Mouse (Mus musculus): ENCODE results near the gene Pycard.
A peak's percentile ranks its signal among the peaks of the same experiment; 100 is the strongest.
"Not testable (repeated sequence)": the region's sequence is repeated elsewhere in the genome, so short reads cannot be mapped to it uniquely, and the experiment has no call there.

The Pycard gene

GRCm38 (mm10) chr7:128003688-128004087, 10.0 kb upstream of the Pycard start, which contains the start of gene Trim72:
Trim72 (plus strand) TSS chr7:128003949.
- DNase-seq (ENCODE audit: inconsistent ontology term), result no peak

DNA sequence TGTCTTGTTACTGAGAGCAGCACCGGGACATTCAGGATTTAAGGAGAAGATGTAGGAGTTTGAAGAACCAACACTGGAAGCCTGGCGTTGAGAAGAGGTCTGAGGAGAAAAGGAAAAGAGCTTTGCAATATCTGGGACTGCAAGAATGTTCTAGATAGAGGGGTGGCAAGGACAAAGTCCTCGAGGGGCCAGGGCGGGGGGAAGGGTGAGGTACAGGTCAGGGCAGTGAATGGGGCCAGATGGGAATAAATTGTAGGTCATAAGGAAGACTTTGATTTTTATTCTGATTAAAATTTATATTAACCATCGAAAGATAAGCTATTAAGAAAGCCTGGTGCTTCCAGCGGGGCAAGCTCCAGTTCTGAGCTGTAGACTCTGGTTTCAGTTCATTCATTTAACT, 9.4 kb upstream of the Pycard start:
- DNase-seq (ENCODE audit: inconsistent ontology term), result no peak

GRCm38 (mm10) chr7:128000068-128000950, 6.6 kb upstream of the Pycard start:
- no peak for DNase-seq (ENCODE audit: inconsistent ontology term)

DNA sequence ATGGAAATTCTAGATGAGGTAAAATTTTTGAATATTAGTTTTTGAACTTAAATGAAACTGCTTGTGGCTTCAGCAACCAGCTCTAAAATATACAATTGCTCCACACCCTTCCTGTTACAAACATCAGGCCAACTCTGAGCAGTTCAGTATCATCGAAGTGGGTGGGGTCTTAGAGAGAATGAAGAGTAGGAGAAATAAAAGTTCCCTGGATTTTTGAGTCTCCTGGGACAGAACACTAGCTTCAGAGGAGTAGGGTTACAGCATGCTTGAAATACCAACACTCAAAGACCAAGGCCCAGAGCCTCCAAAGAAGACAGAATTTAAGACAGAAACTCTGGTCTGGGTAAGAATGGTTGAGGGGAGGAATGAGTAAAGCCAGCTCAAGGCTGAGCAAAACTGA, 5.8 kb upstream of the Pycard start:
- no peak for DNase-seq (ENCODE audit: inconsistent ontology term)

DNA sequence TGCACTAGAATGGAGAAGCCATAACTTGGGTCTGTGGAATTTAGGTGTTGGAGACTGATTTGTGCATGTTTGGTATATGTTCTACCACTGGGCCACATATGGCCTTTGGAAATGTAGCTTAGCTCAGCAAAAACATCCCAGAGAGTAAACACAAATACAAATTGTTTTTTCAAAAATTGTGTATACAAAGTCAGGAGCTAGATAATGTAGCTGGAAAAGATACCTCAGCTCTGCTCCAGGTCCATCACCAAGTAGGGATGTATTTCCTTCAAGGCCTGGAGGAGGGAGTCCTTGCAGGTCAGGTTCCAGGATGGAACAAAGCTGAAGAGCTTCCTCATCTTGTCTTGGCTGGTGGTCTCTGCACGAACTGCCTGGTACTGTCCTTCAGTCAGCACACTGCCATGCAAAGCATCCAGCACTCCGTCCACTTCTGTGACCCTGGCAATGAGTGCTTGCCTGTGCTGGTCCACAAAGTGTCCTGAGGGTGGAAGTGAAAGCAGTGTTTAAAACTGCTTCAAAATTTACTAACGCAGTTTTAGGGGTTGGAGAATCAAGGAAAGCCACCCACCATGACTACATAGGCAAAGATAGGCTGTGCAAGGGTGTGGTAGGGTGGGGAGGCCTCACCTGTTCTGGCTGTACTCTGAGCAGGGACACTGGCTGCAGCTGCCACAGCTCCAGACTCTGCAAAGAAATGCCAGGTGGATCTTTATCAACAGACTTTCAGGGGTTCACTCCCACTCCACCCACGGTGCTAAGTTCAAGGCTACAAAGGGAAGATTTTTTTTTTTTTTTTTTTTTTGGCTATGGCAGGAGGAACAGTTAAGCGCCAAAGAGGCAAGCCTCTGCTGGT, 953 bp downstream of the Pycard start:
- DNase-seq (ENCODE audit: inconsistent ontology term), result no peak

DNA sequence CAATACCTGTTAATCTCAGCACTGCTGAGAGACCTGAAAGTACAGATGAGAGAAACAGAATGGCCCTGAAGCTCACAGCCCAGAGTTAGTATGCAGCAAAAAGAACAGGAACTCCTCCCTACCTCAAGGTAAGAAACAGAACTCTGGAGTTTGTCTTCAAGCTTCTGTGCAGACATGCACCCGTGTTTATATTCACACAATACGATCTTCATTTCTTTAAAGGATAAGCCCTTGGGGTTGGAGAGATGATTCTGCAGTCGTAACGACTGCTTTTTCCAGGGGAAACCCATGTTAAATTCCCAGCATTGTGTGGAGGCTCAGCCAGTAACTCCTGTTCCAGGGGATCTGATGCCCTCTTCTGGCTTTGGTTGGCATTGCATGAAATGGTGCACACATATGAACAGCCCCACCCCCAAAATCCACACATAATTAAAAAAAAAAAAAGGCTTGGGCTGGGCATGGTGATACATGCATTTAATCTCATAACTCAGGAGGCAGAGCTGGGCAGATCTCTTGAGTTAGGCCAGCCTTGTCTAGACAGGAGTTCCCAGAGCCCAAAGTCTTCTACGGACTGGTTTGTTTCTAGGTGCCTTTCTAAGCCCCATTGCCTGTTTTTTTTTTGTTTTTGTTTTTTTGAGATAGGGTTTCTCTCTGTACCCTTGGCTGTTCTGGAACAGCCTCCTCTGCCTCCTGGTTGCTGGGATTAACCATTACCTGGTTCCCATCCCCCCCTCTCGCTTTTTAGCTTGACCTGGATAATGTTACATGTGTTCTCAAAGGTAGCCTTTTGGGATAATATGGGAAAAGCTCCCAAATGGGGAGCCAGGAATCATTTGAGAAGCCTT, 1.8 kb downstream of the Pycard start:
- peak; percentile 42 for DNase-seq (ENCODE audit: inconsistent ontology term)

- DNase-seq (ENCODE audit: inconsistent ontology term), result no peak
Measured at GRCm38 (mm10) chr7:127988904-127989303, 4.8 kb downstream of the Pycard start.

DNA sequence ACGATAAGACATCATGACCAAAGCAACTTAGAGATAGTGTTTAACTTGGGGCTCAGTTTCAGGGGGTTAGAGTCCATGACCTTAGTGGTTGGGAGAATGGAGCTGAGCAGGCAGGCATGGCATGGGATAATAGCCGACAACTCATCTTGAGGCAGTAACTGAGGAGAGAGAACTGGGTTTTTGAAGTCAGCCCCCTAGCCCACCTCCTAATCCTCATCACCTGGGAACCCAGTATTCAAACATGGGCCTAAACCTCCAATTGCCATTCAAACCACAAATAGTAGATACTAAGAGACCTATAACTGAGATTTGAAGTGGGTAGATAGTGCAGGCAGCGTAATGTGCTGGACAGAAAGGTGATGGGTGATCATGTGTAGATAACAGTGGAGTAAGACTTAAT, 13.1 kb downstream of the Pycard start:
- no peak for DNase-seq (ENCODE audit: inconsistent ontology term)

DNA sequence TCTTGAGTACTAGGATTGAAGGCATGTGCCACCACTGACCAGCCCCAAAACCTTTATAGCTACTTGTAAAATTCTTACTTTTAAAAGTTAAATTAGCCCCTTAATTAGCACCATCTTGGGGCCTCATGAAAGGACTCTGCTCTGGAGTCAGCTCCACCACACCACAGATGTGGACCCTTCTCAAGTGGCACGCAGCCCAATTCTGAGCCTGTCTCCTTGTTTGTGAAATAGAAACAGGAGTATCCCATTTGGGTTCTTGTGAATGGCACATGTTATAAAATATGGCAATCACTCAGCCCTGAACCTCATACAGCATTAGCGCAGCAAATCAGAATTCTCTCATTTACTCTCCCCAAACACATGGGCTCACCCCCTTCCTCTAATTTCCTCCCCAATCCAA, 14.8 kb downstream of the Pycard start:
- DNase-seq (ENCODE audit: inconsistent ontology term), result no peak

DNA sequence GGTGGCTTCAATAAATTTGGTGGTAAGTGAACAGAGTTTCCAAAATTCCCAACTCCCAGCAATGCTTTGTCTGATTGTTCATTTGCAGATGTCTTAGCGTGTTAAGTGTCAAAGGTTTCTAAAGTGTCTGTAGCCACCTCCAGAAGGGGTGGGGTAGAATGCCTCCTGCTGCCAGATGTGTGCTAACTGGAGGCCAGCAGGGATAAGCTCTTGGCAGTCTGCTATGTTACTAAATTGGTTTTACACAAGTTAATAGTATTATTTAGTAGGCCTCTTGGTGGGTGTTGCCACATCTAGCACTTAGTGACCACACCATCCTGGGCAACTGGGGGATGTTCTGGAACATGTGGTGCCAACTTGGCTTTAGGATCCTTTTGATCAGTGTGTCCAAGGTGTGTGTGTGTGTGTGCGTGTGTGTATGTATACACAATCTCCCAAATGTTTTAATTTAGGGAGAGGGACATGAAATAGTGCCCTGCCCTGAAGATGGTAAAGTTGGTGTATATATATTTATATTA, 19.2 kb downstream of the Pycard start:
- no peak for DNase-seq (ENCODE audit: inconsistent ontology term)

- DNase-seq (ENCODE audit: inconsistent ontology term), result peak; percentile 91
Measured at GRCm38 (mm10) chr7:127967922-127968828, 25.5 kb downstream of the Pycard start.

- peak; percentile 97 for DNase-seq (ENCODE audit: inconsistent ontology term)
Measured at GRCm38 (mm10) chr7:127967004-127967921, 26.4 kb downstream of the Pycard start, which contains the start of gene Fus. Fus (plus strand) TSS chr7:127967457.

DNA sequence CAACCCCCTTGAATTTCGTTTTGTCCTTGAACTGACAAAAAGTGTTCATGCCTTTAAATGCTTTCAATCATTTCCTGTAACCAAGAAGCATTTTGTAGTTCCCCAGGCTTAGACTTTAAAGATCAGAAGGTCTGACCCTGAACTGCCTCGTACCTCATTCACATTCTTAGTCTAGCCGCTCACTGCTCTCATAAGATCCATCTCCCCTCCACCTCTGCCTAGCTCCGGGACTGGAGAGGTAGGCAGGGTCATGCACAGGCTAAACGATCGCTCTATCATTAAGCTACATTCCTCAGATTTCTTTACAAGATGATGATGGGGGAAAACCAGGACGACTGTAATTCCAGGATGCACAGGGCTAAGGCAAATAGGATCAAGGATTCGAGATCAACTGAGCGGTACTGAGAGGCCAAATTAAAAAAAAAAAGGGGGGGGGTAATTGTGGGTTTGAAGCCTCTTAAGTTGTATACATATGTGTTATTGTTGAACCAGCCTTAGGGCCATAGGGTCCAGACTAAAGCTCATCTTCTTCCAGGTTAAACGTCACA, 27.2 kb downstream of the Pycard start:
- no peak for DNase-seq (ENCODE audit: inconsistent ontology term)

GRCm38 (mm10) chr7:127959364-127959763, 34.3 kb downstream of the Pycard start:
- DNase-seq (ENCODE audit: inconsistent ontology term), result no peak

- DNase-seq (ENCODE audit: inconsistent ontology term), result no peak
Measured at GRCm38 (mm10) chr7:127952864-127953581, 40.6 kb downstream of the Pycard start.

DNA sequence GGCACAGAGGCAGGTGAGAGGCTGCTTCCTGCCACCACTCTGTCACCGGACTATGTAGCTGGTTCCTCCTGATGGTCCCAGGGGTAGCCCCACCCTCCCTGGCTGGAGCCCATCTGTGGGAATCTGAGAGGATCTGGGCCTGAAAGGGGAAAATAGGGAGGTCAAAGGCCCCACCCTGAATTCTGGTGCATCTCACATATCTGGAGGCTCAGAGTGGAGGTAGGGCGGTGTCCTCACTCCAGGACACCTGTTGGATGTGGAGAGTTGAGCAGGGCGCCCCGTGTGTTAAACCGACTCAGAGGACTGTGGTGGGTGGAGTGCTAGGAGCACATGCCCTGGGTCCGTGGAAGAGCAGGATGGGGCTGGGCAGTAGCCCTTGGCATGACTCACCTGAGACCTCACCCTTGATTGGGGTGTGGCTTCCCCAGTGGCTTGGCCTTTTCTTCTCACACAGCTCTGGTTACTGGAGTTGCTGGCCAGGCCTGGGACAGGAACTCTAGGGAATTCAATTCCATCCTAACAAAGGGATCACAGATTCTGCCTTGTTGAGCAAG, 47.1 kb downstream of the Pycard start, which contains the start of gene Prss36:
Gene Prss36 (minus strand): TSS at position 256 of the 554 bp plus-strand sequence.
- DNase-seq (ENCODE audit: inconsistent ontology term), result no peak

DNA sequence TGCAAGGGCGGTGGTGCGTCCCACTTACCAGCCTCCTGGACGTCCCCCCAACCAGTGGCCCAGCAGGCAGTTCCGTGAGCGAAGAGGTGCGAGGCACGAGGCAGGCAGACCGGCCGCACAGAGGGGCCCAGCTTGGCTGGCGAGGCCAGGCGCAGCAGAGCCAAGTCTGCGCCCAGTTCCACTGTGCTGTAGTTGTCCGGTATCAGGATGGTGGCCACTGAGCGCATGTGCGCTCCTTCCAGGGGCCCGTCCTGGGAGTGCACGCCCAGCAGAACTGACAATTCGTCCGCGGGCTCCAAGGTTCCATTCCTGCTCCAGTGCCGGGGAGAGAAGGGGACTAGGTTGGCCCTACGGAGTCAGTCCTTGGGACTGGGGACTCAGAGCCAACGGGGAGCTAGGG, 49.1 kb downstream of the Pycard start:
- DNase-seq (ENCODE audit: inconsistent ontology term), result no peak

DNA sequence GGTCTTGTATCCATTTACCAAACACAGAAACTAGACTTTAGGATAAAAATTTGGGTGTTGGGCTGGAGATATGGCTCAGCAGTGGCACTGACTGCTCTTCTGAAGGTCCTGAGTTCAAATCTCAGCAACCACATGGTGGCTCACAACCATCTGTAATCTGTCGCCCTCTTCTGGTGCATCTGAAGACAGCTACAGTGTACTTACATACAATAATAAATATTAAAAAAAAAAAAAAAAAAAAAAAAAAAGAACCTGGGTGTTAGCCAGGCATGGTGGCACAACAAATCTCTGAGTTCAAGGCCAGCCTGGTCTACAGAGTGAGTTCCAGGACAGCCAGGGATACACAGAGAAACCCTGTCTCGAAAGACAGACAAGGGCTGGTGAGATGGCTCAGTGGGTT, 51.6 kb downstream of the Pycard start:
- DNase-seq (ENCODE audit: inconsistent ontology term), result not testable (repeated sequence)
